Comparison of ENCODE assay signal across 10 mouse cellular contexts in the genomic region with DNA sequence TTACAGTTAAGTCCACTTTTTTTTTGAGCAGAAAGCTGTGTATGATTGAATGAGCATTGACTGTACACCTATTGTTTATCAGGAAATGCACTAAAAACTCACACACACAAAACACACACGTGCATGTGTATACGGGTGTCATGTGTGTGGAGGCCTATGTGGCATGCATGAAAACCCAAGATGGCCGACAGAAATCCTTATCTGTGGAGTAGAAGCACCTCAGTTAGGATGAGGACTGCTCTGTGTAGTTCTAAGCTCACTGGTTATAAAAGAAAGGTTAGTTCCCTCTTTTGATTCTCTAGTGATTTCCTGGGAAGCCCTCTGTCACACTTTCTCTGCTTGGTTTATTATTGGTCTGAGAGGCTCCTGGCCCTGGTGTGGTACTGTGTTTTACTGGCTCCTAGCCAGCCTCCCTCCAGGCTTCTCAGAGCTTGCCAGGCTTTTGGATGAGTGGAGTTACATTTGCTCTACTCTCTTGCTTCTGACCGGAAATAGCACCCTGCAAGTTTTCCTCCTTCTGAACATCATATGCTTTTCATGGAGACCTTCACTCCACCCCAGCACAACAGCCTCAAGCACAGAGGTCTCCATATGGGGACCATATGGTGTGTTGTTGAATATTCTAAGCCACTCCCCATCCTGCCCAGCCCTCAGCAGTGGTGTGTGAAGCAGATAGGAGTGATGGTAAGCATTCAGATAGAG. TPM values are rescaled to one million over a fixed set of nuclear protein-coding genes. Genes with fewer than 3 reads are reported as not detected.
A peak's percentile ranks its signal among the peaks of the same experiment; 100 is the strongest.
DNase-seq lines count a peak whose midpoint lies in the region; ATAC-seq lines count a peak whose summit lies in the region.
"Had no signal": no experiment of that assay in that cellular context is flagged by ENCODE, and none has a peak within 500 bp of the region (broad histone marks: within the 10 kb centered on the region; RNA-seq: fewer than 3 reads in every experiment).

No protein-coding gene starts in this region.

- 72% methylated on average over 4 of the region's 4 CpGs for WGBS in forebrain, embryonic 15.5 days
- WGBS in neural tube, embryonic 13.5 days = 83% methylated on average over 4 of the region's 4 CpGs

- H3K27ac ChIP-seq in forebrain, embryonic 15.5 days (replicated peaks) = peak overlapping the region; percentile 89
- peak overlapping the region; percentile 33; the same call in 1 of the 2 replicates for H3K27ac ChIP-seq in neural tube, embryonic 13.5 days (replicated peaks)

- DNase-seq in layer of hippocampus, adult 11-12 months (ENCODE audit: low spot score) = peak; percentile 27
- DNase-seq in layer of hippocampus, adult 9-10 months (ENCODE audit: low spot score) = no peak
- peak; percentile 96 for DNase-seq in cerebellum, adult 8-10 months
- DNase-seq in ovary, postnatal 36 days (ENCODE audit: low spot score) = no peak
- DNase-seq in urinary bladder, postnatal 25 days (ENCODE audit: low spot score) = no peak
- DNase-seq in heart, postnatal 25 days (ENCODE audit: low spot score) = no peak

- intact Hi-C loops in heart, postnatal 25 days (cut with DNase I) = no loop called here

- H3K4me3 ChIP-seq in forebrain, embryonic 15.5 days = no peak overlapping the region
- no peak overlapping the region for H3K4me3 ChIP-seq in neural tube, embryonic 13.5 days
- H3K4me3 ChIP-seq: erythroblast, embryonic 14.5 days had no signal

- no peaks in the 10 kb centered on the region for H3K36me3 ChIP-seq in forebrain, embryonic 15.5 days
- H3K36me3 ChIP-seq in neural tube, embryonic 13.5 days = no peaks in the 10 kb centered on the region
- H3K36me3 ChIP-seq: G1E had no signal

- ATAC-seq in forebrain, embryonic 15.5 days (replicated peaks) = peak; percentile 94
- peak; percentile 72 for ATAC-seq in neural tube, embryonic 13.5 days (ENCODE audit: low read depth)

- peaks cover 26% of the 10 kb centered on the region for H3K4me1 ChIP-seq in forebrain, embryonic 15.5 days
- H3K4me1 ChIP-seq in neural tube, embryonic 13.5 days (replicated peaks) = peaks cover 18% of the 10 kb centered on the region; the same call in 1 of the 2 replicates

- no peak overlapping the region for H3K9ac ChIP-seq in forebrain, embryonic 15.5 days (replicated peaks)
- H3K9ac ChIP-seq in neural tube, embryonic 13.5 days = no peak overlapping the region

- H3K27me3 ChIP-seq in forebrain, embryonic 15.5 days = no peaks in the 10 kb centered on the region
- H3K27me3 ChIP-seq in neural tube, embryonic 13.5 days = no peaks in the 10 kb centered on the region

- H3K4me2 ChIP-seq in forebrain, embryonic 15.5 days (replicated peaks) = no peak overlapping the region
- no peak overlapping the region for H3K4me2 ChIP-seq in neural tube, embryonic 13.5 days

- no peaks in the 10 kb centered on the region for H3K9me3 ChIP-seq in forebrain, embryonic 15.5 days
- no peaks in the 10 kb centered on the region for H3K9me3 ChIP-seq in neural tube, embryonic 13.5 days
- H3K9me3 ChIP-seq: G1E had no signal

RNA-seq across cellular contexts. Expression of a gene that starts 48.6 kb away (rescaled TPM):
- 1.3 TPM in 2 replicates for polyA plus RNA-seq in forebrain, embryonic 15.5 days (2015; fragmentation: Nextera tagmentation; extraction: Ambion mirVana)
- 11.9 and 21.7 TPM in 2 replicates for polyA plus RNA-seq in neural tube, embryonic 13.5 days (2015; fragmentation: Nextera tagmentation; extraction: Ambion mirVana)
- under 1 TPM; 0.08 to 0.29 TPM for total RNA-seq in heart, postnatal 25 days (2021)
- polyA plus RNA-seq: G1E had no signal

Comparison
In these comparisons a context has a peak if more than half of its experiments do, and no peak if none do; other contexts are left out.
1. DNase-seq: peak in layer of hippocampus, adult 11-12 months (single experiment) and cerebellum, adult 8-10 months (single experiment); none in layer of hippocampus, adult 9-10 months (single experiment), ovary, postnatal 36 days (single experiment), urinary bladder, postnatal 25 days (single experiment) and heart, postnatal 25 days (single experiment).